Mouse (Mus musculus): ENCODE results near the gene Ttbk1.
A peak's percentile ranks its signal among the peaks of the same experiment; 100 is the strongest.
"Not testable (repeated sequence)": the region's sequence is repeated elsewhere in the genome, so short reads cannot be mapped to it uniquely, and the experiment has no call there.

The Ttbk1 gene

GRCm38 (mm10) chr17:46487431-46487830 lies at the start of gene Ttbk1:
TSS of gene Ttbk1 (minus strand) at chr17:46487675.
- DNase-seq (ENCODE audit: extremely low spot score, low spot score), result peak; percentile 31

- peak; percentile 78 for DNase-seq (ENCODE audit: extremely low spot score, low spot score)
Measured at GRCm38 (mm10) chr17:46525579-46526307, 38.3 kb upstream of the Ttbk1 start.

GRCm38 (mm10) chr17:46525065-46525464 lies 37.6 kb upstream of the Ttbk1 start:
- DNase-seq (ENCODE audit: extremely low spot score, low spot score), result no peak

- DNase-seq (ENCODE audit: extremely low spot score, low spot score), result no peak
Measured at GRCm38 (mm10) chr17:46521963-46522668, 34.6 kb upstream of the Ttbk1 start.

GRCm38 (mm10) chr17:46521174-46521573 lies 33.7 kb upstream of the Ttbk1 start:
- no peak for DNase-seq (ENCODE audit: extremely low spot score, low spot score)

- no peak for DNase-seq (ENCODE audit: extremely low spot score, low spot score)
Measured at GRCm38 (mm10) chr17:46520385-46520979, 33.0 kb upstream of the Ttbk1 start.

- DNase-seq (ENCODE audit: extremely low spot score, low spot score), result no peak
Measured at GRCm38 (mm10) chr17:46519971-46520370, 32.5 kb upstream of the Ttbk1 start.

- DNase-seq (ENCODE audit: extremely low spot score, low spot score), result no peak
Measured at GRCm38 (mm10) chr17:46513329-46513728, 25.9 kb upstream of the Ttbk1 start.

GRCm38 (mm10) chr17:46511059-46511710 lies 23.7 kb upstream of the Ttbk1 start:
- DNase-seq (ENCODE audit: extremely low spot score, low spot score), result no peak

GRCm38 (mm10) chr17:46505617-46506016 lies 18.1 kb upstream of the Ttbk1 start:
- DNase-seq (ENCODE audit: extremely low spot score, low spot score), result no peak

- no peak for DNase-seq (ENCODE audit: extremely low spot score, low spot score)
Measured at GRCm38 (mm10) chr17:46503847-46504638, 16.6 kb upstream of the Ttbk1 start.

GRCm38 (mm10) chr17:46502775-46503174 lies 15.3 kb upstream of the Ttbk1 start:
- no peak for DNase-seq (ENCODE audit: extremely low spot score, low spot score)

GRCm38 (mm10) chr17:46497956-46498355 lies 10.5 kb upstream of the Ttbk1 start:
- DNase-seq (ENCODE audit: extremely low spot score, low spot score), result no peak

- DNase-seq (ENCODE audit: extremely low spot score, low spot score), result peak; percentile 88
Measured at GRCm38 (mm10) chr17:46496623-46497434, 9.4 kb upstream of the Ttbk1 start, which contains the start of gene Dnph1. TSS of gene Dnph1 (plus strand) at chr17:46496711.

GRCm38 (mm10) chr17:46496081-46496480 lies 8.6 kb upstream of the Ttbk1 start:
- not testable (repeated sequence) for DNase-seq (ENCODE audit: extremely low spot score, low spot score)

- DNase-seq (ENCODE audit: extremely low spot score, low spot score), result no peak
Measured at GRCm38 (mm10) chr17:46495486-46495885, 8.0 kb upstream of the Ttbk1 start.

GRCm38 (mm10) chr17:46486995-46487394 lies 480 bp downstream of the Ttbk1 start:
- peak; percentile 38 for DNase-seq (ENCODE audit: extremely low spot score, low spot score)

- no peak for DNase-seq (ENCODE audit: extremely low spot score, low spot score)
Measured at GRCm38 (mm10) chr17:46484461-46484875, 3.0 kb downstream of the Ttbk1 start.

GRCm38 (mm10) chr17:46484021-46484431 lies 3.4 kb downstream of the Ttbk1 start:
- peak; percentile 28 for DNase-seq (ENCODE audit: extremely low spot score, low spot score)

- DNase-seq (ENCODE audit: extremely low spot score, low spot score), result peak; percentile 45
Measured at GRCm38 (mm10) chr17:46483561-46484001, 3.9 kb downstream of the Ttbk1 start.

All from neural tube, embryonic 10.5 days (tissue).